Mouse (Mus musculus): ENCODE measurements around the gene Trim8.

DNA sequence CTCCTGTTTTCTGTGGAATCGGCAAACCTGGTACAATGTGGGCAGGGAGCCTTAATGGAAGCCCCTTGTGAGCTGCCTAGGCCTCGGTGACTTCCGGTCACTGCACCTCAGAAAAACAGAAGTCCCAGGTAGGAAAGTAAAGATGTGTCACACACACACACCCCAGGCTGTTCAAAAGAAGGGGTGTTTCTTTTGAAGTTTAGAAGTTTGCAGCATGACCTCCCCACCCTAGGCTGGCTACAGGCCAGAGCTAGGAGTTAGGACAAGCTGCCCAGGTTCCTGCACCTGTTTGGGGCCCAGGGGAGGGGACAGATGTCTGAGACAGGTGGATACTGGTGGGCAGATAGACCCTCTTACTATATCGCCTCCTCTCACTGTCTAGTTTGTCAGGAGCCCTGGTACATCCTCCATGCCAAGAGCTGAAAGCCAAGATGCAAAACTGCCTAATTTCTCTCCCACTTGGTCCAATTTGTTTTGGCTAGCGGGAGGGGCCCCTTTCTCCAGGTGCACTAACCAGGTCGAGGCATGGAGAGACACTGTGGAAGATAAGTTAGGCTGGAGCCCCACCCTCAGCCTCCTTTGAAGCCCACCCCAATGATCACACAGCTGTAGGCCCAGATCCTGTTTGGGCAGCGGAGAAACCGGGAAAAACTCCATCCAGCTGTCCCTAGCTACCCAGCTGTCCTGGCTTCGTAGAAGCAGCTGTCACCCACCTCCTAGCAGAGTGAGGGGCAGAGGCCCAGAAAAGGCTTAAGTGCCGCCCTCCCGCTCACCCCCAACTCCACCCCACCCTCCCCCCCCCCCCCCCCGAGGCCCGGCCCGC lies 16.2 kb downstream of the Trim8 start:
- TF ChIP-seq HCFC1 (IDR thresholded peaks at IDR 0.05; ENCODE audit: low read depth, low read length) (no peak), CTCF (conservative IDR thresholded peaks at IDR 0.05 in 1 of 2, IDR thresholded peaks at IDR 0.05 in 1 of 2; ENCODE audit: low read depth in 2 of 2, low read length in 2 of 2) (no peak)
